Mouse (Mus musculus): ENCODE results near the gene Kctd7.

GRCm38 (mm10) chr5:130191865-130192264, 47.2 kb downstream of the Kctd7 start:
- TF ChIP-seq CTCF (IDR thresholded peaks at IDR 0.05; ENCODE audit: insufficient read depth, low read length) = no peak
- no peak for TF ChIP-seq POLR2A (IDR thresholded peaks at IDR 0.05; ENCODE audit: borderline replicate concordance, extremely low read depth, low read depth, low read length)
